Mouse (Mus musculus) ovary, postnatal 14 days (tissue): ENCODE measurements at regions not wholly inside any gene's neighbourhood (a gene's known extent, or its start where the extent isn't known, plus 50 kb on each side); places are given as distances from the start of the nearest gene placed in this dataset.

Experiments
- DNase-seq: peaks from one replicate; pipeline ENCODE4 v3.0.0; 2022; ENCODE audit warnings: low spot score

DNA sequence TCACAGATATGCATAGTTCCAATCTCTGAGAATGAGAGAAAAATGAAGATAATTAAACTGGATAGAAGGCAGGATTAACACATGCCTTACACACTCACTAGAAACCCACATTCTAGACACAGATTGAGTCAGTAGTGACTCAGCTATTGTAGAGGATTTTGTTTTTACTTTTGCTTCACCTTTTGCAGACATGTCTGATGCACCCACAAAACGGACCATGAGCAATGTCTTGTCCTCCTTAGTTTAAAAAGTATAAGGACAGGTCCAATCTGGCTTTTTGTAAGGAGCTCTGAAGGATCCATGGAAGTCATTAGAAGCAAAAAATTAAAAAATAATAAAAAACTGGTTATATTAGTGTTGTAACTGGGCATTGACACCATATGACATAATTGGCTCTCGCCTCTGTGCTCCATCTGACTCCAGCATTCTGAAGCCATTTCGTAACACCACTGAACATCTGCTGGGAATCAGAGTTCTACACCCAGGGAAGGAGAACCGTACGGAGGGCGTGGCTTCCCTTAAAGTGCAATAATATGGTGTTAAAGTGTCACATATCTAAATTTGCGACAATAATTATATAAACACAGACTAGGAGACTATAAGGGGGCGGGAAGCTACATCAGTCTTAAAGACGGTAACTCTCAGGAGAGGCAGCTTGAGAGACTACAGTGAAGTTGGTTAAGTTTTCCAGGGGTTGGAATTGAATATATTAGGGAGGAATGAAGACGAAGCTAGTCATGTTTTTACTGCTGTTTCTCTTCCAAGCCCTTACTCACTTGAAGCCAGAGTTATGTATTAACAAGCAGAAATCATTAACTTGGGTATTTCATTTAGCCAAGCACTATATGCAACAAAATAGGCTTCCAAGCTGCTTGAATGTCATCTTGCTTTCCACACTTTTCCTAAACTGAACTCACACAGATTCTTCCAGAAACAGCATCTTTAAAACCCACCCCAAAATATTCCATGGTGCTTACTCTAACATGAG lies 558.0 kb downstream of the Ebf1 start:
- no peak for DNase-seq

- DNase-seq, result no peak
These were observed 559.9 kb downstream of the Ebf1 start for GRCm38 (mm10) chr11:45176971-45177370.

GRCm38 (mm10) chr11:45178036-45178435 lies 560.9 kb downstream of the Ebf1 start:
- no peak for DNase-seq

DNA sequence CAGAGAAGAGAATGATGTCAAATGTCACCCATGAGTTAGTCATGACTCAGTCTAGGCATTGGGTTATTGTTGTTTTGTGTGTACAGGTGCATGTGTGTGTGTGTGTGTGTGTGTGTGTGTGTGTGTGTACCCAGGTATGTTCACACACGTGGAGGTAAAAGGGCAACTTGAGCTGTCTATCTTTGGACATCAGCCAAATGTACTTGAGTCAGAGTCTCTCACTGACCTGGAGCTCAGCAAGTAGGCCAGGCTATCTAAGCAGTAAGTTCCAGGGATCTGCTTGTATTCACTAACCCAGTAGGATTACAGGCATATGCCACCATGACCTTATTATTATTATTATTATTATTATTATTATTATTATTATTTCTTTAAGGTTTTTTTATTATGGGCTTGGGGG lies 561.9 kb downstream of the Ebf1 start:
- DNase-seq, result no peak

- DNase-seq, result no peak
These were observed 573.7 kb downstream of the Ebf1 start for GRCm38 (mm10) chr11:45190601-45191370.

DNA sequence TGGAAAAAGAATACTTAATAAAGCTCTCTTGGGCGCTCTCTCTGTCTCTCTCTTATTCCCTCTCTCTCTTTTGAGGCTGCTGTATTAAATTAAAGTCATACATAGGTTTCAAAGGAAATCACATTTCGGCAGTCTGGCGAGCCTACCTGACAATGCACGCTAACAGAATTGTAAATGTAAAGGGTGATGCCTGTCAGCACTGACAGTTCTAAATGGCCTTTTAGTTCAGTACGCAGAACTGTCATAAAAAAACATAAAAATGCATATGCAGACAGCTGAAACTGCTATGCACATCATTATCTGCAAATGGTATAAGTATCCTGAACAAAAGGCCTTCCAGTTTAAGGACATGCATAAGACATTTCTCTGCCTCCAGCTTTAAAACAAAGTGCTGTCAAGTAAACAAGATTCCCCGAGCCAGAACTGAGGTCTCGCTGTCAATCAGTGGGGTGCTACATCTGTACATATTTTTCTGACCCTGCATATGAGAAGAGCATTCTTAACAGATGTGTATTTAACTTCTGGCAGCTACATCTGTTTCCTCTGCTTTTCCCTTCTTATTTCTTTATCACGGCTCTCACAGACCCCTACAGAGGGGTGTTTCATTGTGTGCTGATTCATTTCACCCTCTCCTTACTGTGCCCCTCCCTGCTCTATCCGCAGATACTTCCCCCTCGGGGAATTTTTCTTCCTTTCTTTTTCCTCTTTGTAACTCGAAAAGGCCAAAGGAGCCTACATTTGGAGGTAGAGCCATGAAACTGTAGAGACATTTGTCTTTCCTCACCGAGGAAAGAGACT lies 574.5 kb downstream of the Ebf1 start:
- DNase-seq, result no peak

GRCm38 (mm10) chr11:45193319-45193718 lies 576.2 kb downstream of the Ebf1 start:
- DNase-seq, result no peak

- no peak for DNase-seq
These were observed 582.4 kb downstream of the Ebf1 start for GRCm38 (mm10) chr11:45199520-45199919.

GRCm38 (mm10) chr11:45200714-45201405 lies 583.7 kb downstream of the Ebf1 start:
- no peak for DNase-seq

GRCm38 (mm10) chr11:45203446-45203845 lies 586.3 kb downstream of the Ebf1 start:
- DNase-seq, result no peak

DNA sequence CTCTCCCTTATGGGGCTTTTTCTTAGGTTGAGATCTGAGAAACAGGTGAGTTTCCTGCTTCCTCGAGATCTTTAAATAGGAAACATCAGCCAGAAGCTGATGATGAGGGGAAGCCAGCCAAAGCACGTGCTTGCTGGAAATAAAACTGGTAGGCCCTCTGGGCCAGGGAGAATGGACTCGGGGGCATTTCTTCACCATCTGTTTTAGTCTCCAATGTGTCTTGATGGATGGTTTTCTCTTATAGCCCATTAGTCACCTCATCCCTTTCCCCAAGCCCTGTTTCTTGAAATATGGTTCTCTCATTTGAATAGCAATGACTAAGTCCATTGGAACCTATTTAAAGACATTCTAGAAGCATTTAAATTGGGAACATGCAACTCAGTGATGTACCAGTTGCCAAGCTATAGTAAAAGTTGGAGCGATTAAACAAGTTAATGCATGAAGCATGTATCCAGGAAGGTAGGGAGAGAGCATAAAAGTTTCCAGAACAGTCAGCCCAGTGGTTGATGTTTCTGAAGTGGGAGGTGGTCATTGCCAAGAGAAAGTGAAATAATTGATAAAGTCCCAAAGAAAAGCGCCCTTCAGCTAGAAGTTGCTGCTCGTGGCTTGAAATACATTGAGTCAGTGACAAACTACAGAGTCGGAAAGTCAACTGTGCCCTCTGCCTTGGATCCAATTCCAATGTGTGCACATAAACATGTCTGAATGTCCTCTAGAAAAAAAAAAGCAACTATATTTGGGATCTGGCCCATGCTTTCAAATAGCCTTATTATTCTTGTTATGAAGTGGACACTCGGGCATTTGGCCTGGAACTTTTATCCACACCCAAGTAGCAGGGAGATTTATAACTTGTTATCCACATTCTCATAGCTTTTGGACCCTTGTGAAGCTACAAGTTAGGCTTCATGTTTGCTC lies 589.8 kb downstream of the Ebf1 start:
- no peak for DNase-seq

DNA sequence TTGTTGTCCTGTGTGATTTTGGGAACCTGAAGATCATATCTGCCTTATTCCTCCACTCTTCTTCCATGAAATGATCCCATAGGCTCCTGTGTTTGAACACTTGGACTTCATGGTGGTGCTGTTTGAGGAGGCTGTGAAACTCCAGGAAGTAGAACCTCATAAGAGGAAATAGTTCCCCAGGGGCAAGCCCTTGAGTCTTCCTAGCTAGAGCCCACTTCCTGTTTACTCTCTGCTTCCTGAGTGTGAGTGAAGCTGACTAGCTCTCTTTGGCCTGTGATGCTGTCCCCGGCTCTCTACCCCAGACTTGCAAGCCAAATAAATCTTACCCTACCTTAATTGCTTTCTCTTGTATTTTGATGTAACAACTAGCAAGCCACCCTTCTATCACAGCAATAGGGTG lies 597.0 kb downstream of the Ebf1 start:
- DNase-seq, result no peak

- no peak for DNase-seq
These were observed 599.9 kb downstream of the Ebf1 start for GRCm38 (mm10) chr11:45216942-45217474.

DNA sequence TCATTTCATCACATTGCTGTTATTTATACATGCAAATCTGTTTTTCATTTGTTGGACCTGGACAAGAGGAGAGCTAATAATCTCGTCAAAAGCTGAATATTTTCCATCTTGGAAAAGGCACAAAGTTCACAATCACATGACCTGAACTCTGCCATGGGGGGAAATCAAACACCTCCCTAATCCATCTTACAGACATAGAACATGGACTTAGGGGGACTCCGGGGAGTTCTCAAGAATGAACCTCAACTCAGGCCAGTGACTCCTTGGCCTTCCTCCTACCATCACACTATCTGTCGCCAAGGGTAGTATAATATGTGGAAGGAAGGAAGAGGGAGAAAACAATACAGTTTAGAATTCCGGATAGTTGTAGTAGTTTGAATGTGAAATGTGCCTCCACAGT lies 602.1 kb downstream of the Ebf1 start:
- no peak for DNase-seq

- DNase-seq, result no peak
These were observed 604.9 kb downstream of the Ebf1 start for GRCm38 (mm10) chr11:45222021-45222420.

DNA sequence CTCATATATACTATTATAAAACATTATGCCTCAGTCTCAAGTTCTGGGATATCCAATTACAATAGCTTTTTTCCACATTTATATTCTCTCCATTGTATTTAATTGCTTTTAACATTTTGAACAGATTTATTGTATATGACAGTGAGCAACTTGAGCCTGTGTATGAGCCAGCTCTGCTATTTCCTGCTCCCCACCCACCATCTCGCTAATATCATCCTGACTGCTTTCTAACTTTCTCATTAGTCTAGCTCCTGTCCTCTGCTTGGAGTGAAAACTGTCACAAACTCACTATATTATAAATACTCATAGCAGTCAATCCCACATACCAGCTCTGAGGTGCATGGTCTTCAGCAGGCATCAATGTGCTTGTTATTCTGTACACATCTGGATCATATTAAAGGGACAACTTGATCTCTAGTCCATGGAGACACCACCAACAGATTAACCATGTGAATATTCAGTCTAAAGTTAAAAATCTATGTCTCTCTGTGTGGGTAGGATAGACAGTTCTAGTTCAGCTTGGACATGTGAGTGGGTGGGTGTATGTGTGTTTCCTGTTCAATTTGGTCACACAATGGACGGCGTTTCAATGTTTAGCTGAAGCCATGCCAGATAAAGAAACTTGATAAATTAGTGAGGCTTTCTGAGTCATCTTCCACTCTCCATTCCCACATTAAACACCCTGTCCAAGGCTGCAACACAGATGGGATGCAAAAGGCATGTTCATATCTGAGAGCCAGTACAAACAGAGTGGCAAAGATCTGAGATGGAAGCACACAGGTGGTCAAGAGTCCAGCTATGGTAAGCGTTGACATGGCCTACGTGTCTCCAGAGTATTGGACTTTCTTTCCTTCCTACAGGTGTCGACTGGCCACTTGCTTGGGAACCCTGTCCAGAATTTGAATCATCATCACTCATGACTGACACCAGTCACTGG lies 616.1 kb upstream of the Clint1 start:
- DNase-seq, result no peak

- no peak for DNase-seq
These were observed 614.8 kb upstream of the Clint1 start for GRCm38 (mm10) chr11:45237056-45237455.

DNA sequence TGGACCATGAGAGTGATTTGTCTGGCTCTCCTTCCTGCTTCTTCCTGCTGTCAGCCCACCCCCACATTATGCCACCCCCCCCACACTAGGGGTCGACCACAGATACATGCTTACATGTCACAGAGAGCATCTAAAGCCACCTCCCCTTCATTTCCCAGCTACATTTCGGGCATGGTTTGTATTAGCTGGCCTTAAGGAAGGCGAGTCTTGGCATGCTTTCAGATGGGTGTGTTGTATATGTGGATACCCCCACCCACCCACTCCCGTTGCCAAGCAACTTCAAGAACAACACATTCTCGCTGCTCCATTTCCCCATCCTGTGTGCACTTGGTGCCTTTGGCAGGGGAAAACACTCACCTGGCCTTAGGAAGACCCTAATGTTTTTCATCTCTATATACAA lies 612.8 kb upstream of the Clint1 start:
- DNase-seq, result no peak

- DNase-seq, result no peak
These were observed 611.4 kb upstream of the Clint1 start for GRCm38 (mm10) chr11:45240419-45240818.
